Mouse (Mus musculus) liver, embryonic 14.5 days (tissue): ENCODE data around the gene Obscn.

ENCODE experiments used
- CTCF ChIP-seq: IDR thresholded peaks from 2 replicates; pipeline ENCODE4 v1.5.1; 2016; ENCODE audit warnings: antibody characterized with exemption, low read depth, control low read depth
- EP300 ChIP-seq: IDR thresholded peaks from 2 replicates; pipeline ENCODE4 v1.6.1; 2016; ENCODE audit warnings: antibody characterized with exemption, low read depth

GRCm38 (mm10) chr11:58959186-58959825, 176.9 kb downstream of the Obscn start:
- TF ChIP-seq EP300 (no peak), CTCF (no peak)
